Mouse (Mus musculus) kidney, postnatal 14 days (tissue): ENCODE measurements at regions not wholly inside any gene's neighbourhood (a gene's known extent, or its start where the extent isn't known, plus 50 kb on each side); places are given as distances from the start of the nearest gene placed in this dataset.

Source experiments
- DNase-seq: peaks from one replicate; pipeline ENCODE4 v3.0.0; 2022; ENCODE audit warnings: mixed read lengths

DNA sequence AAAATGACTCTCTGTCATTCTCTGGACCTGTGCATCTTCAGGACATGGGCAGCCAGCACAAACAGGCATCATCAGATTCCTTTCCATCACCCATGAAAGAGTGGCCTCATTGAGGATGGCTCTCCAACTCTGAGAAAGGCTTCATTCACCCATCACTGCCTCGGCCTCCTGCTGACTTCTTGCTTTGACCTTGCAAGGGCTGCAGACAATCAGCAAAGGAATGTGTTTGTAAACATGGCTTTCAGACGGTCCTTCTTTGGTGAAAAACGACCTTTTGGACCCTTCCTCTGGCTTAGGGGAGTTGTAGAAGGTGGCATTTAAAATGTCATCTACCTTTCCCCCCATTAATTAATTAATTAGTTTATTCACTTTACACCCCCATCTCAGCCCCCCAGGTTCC is 134.3 kb downstream of the Moxd1 start:
- no peak for DNase-seq

DNA sequence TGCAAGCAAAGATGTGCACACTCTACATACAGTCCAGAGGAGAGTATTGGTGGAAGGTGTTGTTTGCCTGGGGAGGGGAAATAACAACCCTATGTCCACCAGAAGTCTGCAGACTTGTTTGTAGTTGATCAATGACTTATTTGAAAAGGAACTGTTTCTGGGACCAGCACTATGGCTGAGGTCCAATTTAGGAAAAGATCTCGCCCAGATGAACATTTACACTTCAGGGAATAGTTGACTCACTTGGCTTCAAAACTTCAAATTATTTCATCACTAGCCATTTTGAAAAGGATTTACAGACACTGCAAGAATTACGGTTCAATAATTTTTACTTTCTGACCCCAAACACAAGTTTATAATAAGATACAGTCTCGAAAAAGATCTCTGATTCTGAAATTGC is 138.1 kb downstream of the Moxd1 start:
- no peak for DNase-seq

DNA sequence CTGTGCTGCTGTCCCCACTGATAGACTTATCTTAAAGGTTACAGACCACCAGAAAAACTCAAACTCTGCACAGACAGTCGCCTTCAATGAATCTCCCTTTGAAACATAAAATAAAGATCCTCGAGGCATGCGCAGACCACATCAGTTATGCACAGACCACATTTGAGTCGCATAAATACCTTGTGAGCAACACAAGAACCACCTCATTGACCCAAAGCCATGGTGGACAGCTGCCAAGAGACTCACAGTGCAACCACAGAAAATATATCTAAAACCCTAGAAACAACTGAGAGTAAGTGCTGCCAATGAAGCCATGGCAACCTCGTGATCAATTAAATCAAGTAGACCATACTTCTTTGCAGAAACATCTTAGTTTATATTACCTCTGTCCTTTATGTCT is 142.1 kb downstream of the Moxd1 start:
- DNase-seq = no peak

DNA sequence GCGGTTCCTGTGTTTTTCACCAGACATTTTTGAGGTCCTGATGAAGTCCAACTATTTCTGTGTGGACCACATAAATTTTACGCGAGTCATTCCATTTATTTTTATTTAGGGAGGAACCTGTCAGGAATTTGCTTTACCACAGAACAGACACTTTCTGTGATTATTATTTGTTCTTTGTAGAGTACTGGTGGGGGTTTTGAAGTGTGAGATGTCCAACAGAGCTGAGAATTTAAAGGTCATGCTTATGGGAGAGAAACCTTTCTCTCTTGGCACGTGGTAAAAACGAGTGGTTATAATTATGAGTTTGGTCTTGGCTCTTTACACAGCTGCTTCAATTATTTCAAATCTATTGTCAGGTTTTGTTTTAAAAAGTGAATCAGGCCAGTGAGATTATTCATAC is 143.7 kb downstream of the Moxd1 start:
- DNase-seq = no peak

DNA sequence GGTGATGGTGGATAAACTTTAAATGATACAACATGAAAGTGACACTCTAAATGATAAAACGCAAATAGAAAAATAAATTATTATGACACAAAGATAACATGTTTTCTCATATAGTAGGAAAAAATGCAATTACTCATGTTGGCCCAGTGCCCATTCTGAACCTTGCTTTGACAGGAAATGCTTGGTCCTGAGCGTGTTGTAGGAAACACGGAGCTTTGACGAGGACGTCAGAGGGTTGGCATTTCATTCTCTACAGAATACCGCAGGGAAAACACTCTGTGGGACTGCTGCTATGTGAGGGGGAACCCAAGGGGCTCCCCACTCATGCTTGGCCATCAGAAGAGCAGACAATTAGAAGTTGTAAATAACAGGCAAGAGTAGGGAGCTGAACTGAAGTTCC is 150.6 kb downstream of the Moxd1 start:
- peak; percentile 45 for DNase-seq

DNA sequence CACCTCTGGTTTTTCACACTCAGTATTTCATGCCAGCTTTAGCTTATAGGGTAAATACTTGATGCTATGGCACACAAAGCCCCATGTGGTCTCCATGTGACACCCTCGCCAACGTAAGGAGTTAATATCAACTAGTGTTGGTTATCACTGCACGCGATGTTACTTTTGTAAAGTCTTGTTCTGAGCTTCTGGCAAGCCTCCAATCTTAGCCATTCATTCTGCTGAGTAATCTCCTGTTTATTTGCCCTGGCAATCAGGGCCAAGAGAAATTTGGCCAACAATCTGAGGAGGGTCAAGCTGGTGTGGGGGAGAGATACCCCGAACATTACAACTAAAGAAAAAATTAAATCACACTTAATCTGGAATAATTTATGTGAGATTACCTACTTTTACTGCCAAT is 156.0 kb downstream of the Moxd1 start:
- peak; percentile 29 for DNase-seq

DNA sequence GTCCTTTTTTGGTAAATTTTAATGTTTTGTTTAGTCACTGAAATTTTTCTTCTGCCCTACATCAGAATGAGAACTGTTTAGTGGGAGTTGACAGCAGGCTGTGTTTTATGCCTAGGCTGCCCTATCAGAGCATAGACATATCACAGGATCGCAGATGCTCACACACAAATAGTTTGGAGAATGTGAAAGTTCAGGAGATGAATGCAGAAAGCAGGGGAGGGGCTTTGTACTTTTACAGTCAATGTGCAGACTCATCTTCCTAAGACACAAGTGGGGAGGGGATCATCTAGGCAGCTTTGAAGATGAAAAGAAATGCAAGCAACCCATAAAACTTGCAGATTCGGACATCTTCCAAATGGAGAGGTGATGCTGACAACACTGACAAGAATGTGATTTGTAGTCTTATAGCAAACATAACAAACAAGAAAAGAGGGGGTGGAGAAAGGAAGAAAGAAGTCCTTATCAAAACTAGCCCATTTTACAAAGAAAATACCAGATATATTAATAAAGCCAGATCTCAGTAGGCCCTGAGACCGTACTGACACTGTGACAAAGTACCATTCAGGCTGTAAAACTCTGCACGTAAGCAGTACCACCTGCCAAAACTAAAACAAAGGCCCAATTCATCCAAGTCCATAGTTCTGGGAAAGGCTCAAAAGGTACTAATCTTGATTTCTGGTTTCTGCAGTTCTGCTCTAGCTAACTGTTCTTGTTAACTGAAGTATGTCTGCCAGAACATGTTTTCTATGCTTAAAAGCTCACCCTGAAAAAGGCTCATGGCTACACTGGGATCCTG is 157.4 kb downstream of the Moxd1 start:
- no peak for DNase-seq

DNA sequence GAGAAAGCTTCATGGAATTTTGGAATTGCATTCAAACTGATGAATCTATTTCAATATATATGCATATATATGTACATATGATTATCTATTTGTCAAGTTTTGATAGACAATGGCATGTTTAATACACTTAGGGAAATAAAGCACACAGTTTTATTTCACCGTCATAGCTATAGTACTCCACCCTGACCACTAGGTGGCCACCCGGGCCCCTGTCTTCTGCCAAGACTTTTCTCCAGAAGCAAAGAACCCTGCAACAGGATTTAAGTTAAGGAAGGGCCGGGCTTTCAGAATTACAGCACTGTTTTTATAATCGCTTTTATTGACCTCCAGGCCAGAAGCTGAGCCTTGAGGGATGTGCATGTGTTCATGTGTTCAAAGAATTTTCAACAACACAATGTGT is 158.6 kb downstream of the Moxd1 start:
- DNase-seq = peak; percentile 41

DNA sequence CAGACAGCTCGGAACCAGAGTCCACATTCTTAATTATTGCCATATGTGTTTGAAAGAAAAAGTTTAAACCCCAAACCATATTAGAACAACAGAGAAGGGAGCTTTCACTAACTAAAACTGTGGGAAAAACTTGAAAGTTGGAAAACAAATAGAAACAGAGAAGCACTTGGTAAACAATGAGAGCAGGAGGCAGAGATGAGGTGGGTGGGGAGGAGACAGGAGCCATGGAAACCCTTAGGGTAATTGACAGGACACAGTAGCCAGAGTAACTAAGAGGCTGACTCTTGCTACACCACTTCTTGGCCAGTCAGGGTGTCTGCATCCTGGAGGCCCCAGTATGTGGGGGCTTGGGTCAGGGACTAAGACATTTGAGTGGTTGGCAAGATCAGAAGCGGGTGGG is 160.7 kb downstream of the Moxd1 start:
- DNase-seq = no peak

DNA sequence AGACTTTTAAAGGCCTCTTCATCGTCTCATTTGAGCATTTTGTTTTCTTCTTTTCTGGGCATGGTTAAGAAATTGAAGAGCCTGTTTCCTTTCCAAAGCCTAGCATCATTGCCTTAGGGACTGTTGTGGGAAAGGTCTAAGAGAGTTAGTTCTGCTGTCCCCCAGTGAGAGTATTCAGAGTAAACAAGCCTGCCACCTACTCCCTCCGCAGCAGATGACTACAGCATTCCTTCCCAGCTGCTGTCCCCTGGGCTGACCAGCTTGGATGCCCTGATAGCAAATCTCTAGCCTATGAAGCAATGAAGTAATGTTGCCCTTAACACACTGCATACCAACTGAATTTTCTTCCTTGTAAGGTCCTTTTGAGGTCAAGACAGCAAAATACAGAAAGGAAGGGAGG is 164.9 kb downstream of the Moxd1 start:
- no peak for DNase-seq

DNA sequence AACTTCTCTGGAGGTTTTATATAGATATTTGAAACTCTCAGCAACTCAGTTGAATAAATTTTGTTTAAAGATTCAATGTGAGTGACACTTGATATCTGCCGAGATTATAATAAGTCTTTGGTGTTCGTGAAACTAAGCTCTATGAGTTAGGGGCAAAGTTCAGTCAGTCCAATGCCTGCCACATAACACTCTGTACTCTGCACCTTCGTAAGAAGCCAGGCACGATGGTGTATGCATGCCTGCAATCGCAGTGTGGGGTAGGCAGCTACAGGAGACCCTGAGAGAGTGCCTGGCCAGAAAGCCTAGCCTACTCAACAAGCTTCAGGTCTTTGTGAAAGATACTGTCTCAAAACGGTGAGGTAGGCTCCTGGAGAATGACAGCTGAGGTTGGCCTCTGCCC is 167.7 kb downstream of the Moxd1 start:
- DNase-seq = no peak

DNA sequence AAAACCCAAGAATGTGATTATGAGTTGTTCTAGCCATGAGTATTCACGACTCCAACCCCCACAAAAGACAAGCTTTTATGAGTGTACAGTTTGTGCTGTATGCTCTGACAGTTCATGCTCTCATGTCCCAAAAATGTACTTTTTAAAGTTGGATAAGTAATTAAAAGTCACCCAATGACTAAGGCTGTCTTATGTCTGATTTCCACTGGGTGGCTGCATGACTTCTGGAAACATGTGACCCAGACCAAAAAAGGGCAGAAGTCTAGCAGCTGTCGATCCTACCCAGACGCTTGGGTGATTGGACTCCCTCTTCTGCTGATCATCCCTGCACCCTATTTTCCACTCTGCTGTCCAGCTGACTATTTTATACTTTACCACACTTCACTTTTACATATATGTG is 168.7 kb downstream of the Moxd1 start:
- peak; percentile 40 for DNase-seq

DNA sequence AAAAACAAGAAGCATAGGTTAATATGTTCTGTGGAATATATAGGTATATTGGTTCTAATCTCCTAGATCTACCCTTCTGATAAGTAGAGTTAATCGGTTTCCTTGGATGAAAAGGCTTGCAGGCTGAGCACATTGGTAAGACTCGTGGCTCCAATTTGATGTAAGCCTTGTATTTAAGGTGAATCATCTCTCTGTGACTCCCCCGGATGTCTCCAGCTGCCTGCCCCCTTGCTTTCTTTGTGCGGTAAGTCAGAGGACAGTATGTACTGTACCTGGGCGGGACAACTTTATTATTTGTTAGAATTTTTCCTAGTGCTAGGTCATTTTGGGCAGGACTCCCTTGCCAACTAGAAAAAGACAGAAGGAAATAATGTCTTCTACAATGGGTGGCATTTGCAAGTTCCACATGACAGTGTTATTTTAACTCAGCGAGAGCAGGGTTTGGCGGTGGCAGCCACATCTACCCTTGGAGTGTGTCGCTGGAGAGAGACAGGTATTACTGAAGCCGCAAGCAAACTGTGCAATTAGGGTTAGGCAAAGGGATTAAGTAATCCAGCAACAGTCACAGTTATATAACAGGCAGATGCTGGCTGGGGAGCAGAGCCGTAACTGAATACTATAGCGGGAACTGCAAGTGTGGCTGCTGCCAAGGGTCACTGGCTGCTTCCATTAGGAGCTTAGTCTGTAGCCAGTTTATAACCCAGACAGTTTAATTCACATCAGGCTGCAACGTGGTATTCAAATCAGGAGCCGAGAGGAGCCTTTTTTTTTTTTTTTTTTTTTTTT is 172.9 kb downstream of the Moxd1 start:
- DNase-seq = peak; percentile 19

DNA sequence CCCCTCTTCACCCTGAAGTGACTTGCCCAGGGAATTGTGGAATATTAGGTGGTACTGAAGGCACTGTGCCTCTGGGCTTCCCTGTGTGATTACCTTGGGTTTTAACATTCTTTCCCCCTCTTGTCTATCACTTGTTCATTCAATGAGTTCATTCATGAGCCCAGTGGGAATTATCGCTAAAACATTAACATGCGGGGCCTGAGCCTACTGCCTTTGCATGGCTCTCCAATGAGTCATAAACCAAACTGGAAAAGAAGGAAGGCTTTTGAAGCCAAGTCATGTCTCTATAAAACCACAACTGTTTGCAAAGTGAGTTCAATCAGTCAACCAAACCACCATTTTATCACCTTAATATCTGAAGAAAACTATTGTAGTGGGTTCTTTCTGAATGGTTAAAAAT is 173.8 kb downstream of the Moxd1 start:
- DNase-seq = no peak

DNA sequence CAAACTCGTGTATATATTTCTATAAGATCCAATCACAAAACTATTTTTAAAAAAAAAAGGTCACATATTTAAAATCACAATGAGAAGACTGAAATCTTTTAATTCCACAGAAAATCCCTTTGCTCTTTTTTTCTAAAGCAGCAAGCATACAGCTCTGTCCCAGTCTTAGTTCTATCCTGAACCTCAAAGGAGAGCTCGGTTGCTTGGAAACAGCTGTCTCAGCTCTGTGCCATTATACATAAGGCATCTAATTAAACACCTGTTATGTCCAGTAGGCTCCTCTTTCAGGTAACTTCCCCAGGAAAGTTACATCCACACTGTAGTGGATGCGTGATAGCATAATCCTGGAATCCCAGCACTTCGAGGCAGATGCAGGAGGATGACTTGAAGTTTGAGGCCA is 181.5 kb downstream of the Moxd1 start:
- no peak for DNase-seq

DNA sequence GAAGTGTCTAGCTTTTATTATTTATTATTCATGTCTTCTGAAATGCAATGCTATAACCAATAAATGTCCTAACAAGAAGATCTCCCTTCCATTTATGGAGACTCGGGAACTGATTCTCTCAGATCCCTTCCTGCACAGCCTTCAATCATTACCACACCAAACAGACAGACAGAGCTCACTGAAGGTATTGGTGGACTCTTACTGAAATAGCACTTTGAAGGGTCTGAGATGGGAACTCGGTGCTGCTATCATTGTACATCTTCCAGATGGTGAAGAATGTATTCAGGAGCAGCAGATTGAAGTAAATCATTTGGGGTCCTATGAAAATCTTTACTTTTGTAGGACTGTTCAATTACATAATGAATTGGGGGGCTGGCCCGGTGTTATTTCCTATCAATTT is 183.6 kb downstream of the Moxd1 start:
- DNase-seq = no peak

DNA sequence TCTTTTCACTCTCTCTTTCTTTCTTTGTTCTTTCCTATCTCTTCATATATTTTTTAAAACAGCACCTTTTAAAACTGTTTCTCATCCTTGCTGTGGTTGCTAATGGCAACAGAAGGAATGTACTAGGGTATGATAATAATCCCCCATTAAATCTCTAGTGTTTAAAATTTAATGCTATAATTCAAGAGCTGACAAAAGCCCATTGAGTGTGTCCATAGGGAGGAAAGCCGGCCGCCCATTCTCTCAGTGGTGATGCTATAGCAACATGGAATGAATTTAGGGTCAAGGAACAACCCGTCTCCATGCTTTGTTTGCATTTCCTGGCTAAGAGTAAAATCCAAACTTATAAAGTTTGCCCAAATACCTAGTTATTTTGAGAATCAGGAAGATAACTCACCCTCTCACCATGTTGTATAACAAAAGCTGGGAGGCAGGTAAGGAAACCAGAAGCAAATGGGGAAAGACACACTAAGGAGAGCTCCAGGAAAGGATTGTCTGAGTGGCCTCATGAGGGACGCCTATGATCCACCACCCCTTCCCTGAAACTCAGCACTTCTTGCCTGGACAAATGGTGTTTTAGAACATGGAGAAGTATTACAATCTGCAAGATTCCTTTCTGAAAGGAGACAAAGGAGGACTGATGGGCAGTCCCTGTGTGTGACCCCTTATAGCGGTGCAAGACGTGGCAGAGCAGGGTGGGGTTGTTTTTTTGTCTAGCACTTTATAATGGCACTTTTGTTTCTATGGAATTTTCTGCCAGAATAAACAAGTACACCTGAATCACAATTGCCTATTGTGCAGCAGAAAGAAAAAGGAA is 184.3 kb downstream of the Moxd1 start:
- no peak for DNase-seq

DNA sequence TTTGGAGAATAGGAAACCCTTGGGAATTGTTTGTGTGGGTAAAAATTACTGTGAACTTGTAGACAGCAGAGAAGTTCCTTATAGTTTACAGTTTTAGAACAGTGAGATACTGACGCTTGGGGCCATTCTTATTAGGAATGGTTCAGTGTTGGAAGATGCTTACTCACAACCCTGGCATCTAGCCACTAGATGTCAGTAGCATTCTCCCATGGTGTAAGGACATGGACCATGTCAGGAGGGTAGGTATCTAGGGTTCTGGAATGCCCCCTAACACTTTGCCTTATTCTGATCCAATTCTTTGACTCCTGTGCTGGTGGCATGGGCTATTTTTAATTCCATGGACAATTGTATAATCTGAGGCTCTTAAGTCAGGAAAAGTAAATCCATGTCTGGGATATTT is 185.3 kb upstream of the Ccn2 start:
- DNase-seq = peak; percentile 56

DNA sequence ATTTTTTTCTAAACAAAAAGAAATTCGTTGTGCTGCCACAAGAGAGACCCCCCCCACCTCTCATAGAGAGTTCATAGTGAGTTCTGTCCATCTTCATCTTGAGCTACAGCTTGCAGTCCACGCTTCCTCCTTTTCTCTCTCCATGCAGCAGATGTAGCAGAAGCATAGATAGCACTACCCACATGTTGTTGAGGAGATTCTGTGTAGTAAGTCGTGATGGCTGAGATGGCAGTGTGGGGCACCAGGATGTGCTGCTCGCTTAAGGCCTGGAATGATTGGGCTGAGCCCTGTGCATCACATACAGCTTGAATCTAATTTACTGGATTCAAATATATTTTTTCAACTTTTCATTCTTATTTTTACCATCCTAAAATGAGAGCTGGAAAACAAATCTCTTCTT is 184.4 kb upstream of the Ccn2 start:
- DNase-seq = no peak

DNA sequence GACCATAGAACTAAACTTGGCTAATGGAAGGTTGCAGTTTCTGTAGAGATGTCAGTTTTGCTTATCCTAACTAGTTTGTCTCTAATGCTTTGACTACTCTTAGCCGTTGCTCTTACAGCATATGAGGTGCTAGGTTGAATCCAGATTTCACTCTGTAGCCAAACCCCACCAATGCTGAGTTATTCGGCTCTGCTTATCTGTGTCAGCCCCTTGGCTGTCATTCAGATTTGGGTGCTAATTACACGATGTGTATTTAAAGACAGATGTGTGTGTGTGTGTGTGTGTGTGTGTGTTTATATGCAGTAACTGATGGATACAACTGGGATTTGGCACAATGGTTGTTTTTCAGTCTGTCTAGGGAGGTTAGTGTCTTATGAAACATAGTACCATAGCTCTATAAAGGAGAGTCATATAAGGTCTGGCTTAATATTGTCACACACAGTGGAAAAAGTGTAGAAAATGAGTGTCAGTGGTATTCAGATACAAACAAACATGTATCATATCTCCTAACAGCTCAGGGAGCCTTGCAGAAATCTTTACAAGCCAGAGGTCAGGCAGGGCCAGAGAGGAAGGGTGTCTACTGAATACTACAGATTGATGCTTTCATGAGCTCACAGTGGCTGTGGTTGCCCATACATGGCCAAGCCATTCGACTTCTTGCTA is 172.6 kb upstream of the Ccn2 start:
- no peak for DNase-seq

DNA sequence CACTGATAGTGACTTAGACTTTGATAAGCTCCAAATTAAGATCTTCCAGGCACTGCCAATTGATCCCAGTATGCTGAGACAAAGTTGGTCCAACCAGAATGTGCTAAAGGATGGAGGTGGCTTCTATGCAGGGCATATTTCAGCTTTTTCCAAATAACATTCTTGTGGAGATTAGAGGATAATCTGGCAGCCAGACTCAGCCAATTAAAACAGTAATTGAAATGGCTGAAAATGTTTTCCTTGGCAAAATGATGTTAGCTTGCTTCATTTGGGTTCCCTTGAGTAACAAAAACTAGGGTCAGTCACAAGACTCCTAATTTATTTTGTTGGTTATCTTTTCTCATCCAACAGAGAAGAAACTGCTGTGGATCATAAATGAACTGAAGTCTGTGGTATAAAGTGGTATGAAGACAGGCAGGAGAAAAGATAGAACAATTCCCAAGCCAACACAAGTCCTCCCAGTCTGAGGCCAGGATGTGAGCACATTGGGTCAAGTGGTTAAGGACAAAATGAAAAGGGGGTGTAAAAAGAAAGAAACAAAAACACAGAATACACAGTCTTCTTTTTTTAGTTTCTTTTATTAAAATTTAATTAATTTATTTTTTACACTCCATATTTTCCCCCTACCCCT is 161.4 kb upstream of the Ccn2 start:
- peak; percentile 51 for DNase-seq

DNA sequence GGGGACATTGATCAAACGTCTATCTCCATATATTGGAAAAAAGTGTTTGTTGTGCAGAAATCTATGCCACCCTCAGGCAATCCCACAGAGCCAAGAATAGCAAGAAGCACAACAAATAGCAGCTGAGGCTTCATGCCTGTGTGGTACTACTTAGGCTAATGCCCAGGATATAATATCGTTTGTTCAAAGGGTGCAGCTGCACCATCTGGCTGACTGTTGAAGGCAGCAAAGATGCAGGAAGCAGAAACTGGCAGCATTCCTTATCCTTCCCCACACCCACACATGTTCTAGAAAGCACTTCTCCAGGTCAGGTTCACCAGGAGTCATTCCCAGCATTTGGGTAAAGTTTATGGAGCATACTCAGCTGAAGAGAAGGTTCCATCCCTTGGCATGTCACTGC is 158.1 kb upstream of the Ccn2 start:
- no peak for DNase-seq

DNA sequence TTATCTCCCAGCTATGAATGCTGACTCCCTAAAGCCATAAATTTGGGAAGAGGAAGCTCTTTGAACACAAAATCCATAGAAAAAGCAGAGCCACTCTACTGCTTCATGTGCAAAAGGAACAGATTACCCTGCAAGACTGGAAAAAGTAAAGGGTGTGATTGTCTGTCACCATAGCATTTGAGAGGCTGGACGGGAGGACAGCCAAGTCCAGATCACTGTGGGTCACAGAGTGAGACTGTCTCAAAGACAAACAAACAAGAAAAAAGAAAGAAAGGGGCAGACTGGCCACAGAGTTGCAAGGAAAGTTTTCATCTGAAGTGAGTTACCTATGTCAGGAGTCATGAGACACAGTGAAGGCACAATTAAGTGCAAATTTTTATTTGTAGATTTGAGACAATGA is 150.7 kb upstream of the Ccn2 start:
- DNase-seq = peak; percentile 19
